Mouse (Mus musculus): ENCODE results near the gene Zbtb7a.
A peak's percentile ranks its signal among the peaks of the same experiment; 100 is the strongest.

The Zbtb7a gene

GRCm38 (mm10) chr10:81134966-81135681 is at the start of gene Zbtb7a:
Gene Zbtb7a, plus strand, starts transcription at chr10:81135220.
- DNase-seq (ENCODE audit: low read depth, low spot score), result no peak

- DNase-seq (ENCODE audit: low read depth, low spot score), result no peak
Measured at GRCm38 (mm10) chr10:81087021-81087420, 48.0 kb upstream of the Zbtb7a start.

- peak; percentile 74 for DNase-seq (ENCODE audit: low read depth, low spot score)
Measured at GRCm38 (mm10) chr10:81089216-81089615, 45.8 kb upstream of the Zbtb7a start.

GRCm38 (mm10) chr10:81090621-81091020 is 44.4 kb upstream of the Zbtb7a start:
- no peak for DNase-seq (ENCODE audit: low read depth, low spot score)

GRCm38 (mm10) chr10:81092465-81093250 is 42.4 kb upstream of the Zbtb7a start:
- DNase-seq (ENCODE audit: low read depth, low spot score), result no peak

GRCm38 (mm10) chr10:81094931-81095678 is 39.9 kb upstream of the Zbtb7a start:
- no peak for DNase-seq (ENCODE audit: low read depth, low spot score)

GRCm38 (mm10) chr10:81105565-81106112 is 29.4 kb upstream of the Zbtb7a start, which contains the start of gene Map2k2:
Gene Map2k2, plus strand, starts transcription at chr10:81105915.
- DNase-seq (ENCODE audit: low read depth, low spot score), result peak; percentile 98

- peak; percentile 92 for DNase-seq (ENCODE audit: low read depth, low spot score)
Measured at GRCm38 (mm10) chr10:81106113-81106721, 28.8 kb upstream of the Zbtb7a start.

GRCm38 (mm10) chr10:81112946-81113345 is 22.1 kb upstream of the Zbtb7a start:
- no peak for DNase-seq (ENCODE audit: low read depth, low spot score)

GRCm38 (mm10) chr10:81119625-81120024 is 15.4 kb upstream of the Zbtb7a start:
- no peak for DNase-seq (ENCODE audit: low read depth, low spot score)

GRCm38 (mm10) chr10:81120650-81121049 is 14.4 kb upstream of the Zbtb7a start:
- DNase-seq (ENCODE audit: low read depth, low spot score), result no peak

GRCm38 (mm10) chr10:81122889-81123288 is 12.1 kb upstream of the Zbtb7a start:
- DNase-seq (ENCODE audit: low read depth, low spot score), result no peak

GRCm38 (mm10) chr10:81123500-81123899 is 11.5 kb upstream of the Zbtb7a start:
- no peak for DNase-seq (ENCODE audit: low read depth, low spot score)

GRCm38 (mm10) chr10:81134181-81134587 is 836 bp upstream of the Zbtb7a start:
- DNase-seq (ENCODE audit: low read depth, low spot score), result no peak

- peak; percentile 71 for DNase-seq (ENCODE audit: low read depth, low spot score)
Measured at GRCm38 (mm10) chr10:81135831-81136705, 1.0 kb downstream of the Zbtb7a start.

GRCm38 (mm10) chr10:81136706-81137231 is 1.7 kb downstream of the Zbtb7a start:
- no peak for DNase-seq (ENCODE audit: low read depth, low spot score)

GRCm38 (mm10) chr10:81137252-81138130 is 2.5 kb downstream of the Zbtb7a start:
- DNase-seq (ENCODE audit: low read depth, low spot score), result peak; percentile 99

GRCm38 (mm10) chr10:81138131-81138782 is 3.2 kb downstream of the Zbtb7a start:
- DNase-seq (ENCODE audit: low read depth, low spot score), result no peak
